Mouse (Mus musculus) midbrain, embryonic 16.5 days (tissue): ENCODE results near the gene Pcp4. TPM values are rescaled to one million over a fixed set of nuclear protein-coding genes. Genes with fewer than 3 reads are reported as not detected.

Source experiments
- ATAC-seq: fragments of 200-750 bp; cut with Nextera tagmentation; 2 replicates; pipeline ENCODE4 v1.8.0; 2017; ENCODE audit warnings: moderate TSS enrichment
- H3K27ac ChIP-seq: fragments of 300-500 bp; sonication (generic); 2 replicates; pipeline ENCODE4 v1.5.1; 2014; ENCODE audit warnings: mild to moderate bottlenecking, low read length, mixed read lengths
- H3K27me3 ChIP-seq: fragments of 300-500 bp; sonication (generic); 2 replicates; pipeline ENCODE4 v1.6.1; 2014; ENCODE audit warnings: low read depth, low read length, mixed read lengths; ENCODE audit not compliant: control insufficient read depth, insufficient read depth
- H3K36me3 ChIP-seq: fragments of 300-500 bp; sonication (generic); 2 replicates; pipeline ENCODE4 v1.6.1; 2014; ENCODE audit warnings: mild to moderate bottlenecking, low read length, moderate library complexity, mixed read lengths; ENCODE audit not compliant: control insufficient read depth, insufficient read depth
- H3K4me1 ChIP-seq: fragments of 300-500 bp; sonication (generic); 2 replicates; pipeline ENCODE4 v1.6.1; 2014; ENCODE audit warnings: mild to moderate bottlenecking, low read length, mixed read lengths; ENCODE audit not compliant: control insufficient read depth, insufficient read depth
- H3K4me2 ChIP-seq: fragments of 300-500 bp; sonication (generic); 2 replicates; pipeline ENCODE4 v1.6.1; 2014; ENCODE audit warnings: mild to moderate bottlenecking, low read length, mixed read lengths
- H3K4me3 ChIP-seq: fragments of 300-500 bp; sonication (generic); 2 replicates; pipeline ENCODE4 v1.5.1; 2014; ENCODE audit warnings: low read depth, mild to moderate bottlenecking, low read length, moderate library complexity, mixed read lengths
- H3K9ac ChIP-seq: fragments of 300-500 bp; sonication (generic); 2 replicates; pipeline ENCODE4 v1.6.1; 2014; ENCODE audit warnings: low read depth, low read length, mixed read lengths
- H3K9me3 ChIP-seq: fragments of 300-500 bp; sonication (generic); replicated peaks from 2 replicates; pipeline ENCODE4 v1.6.1; 2014; ENCODE audit warnings: mild to moderate bottlenecking, low read length, mixed read lengths; ENCODE audit not compliant: control insufficient read depth, poor library complexity, severe bottlenecking
- WGBS: fragments of 180-500 bp; shearing (Covaris S2); extraction: QIAGEN DNeasy Blood & Tissue Kit; methylation state at CpG from one replicate; pipeline ENCODE4 v1.1.7; 2014; 5-methylcytosine and 5-hydroxymethylcytosine counted together
- polyA plus RNA-seq: library from polyadenylated mRNA; unstranded; fragments of >200 nt; fragmentation: Nextera tagmentation; extraction: Ambion mirVana; gene quantifications from 2 replicates; pipeline ENCODE4 v1.2.1, GENCODE M21; 2015

Pcp4 gene
- polyA plus RNA-seq, 1 experiment from 2014 or later = 514 TPM

DNA sequence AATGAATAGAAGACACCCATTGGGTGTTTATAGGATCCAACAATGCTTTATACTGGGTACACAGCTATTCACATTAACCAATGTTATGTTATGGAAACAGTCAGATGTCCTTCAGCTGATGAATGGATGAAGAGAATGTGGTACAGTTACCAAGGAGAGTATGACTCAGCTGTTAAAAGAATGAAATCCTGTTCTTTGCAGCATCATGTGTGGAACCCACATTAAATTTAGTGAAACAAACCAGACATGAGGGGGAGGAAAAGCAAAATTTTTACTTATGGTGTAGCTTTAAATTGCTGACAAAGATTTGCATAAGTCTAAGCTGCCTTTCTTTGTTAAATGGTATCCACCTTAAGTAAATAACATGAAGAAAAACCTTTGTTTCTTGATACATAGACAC is 92.4 kb downstream of the Pcp4 start:
- H3K4me1 ChIP-seq = peaks cover 12% of the 10 kb centered on the region
- H3K27me3 ChIP-seq = no peaks in the 10 kb centered on the region
- H3K27ac ChIP-seq = no peak overlapping the region
- no peaks in the 10 kb centered on the region for H3K36me3 ChIP-seq
- H3K9ac ChIP-seq = no peak overlapping the region
- no peak overlapping the region for H3K4me2 ChIP-seq
- ATAC-seq = no peak
- no peaks in the 10 kb centered on the region for H3K9me3 ChIP-seq
- no peak overlapping the region for H3K4me3 ChIP-seq

GRCm38 (mm10) chr16:96563350-96564257 is 96.2 kb downstream of the Pcp4 start:
- ATAC-seq = peak; percentile 81
- peak overlapping the region; percentile 70 for H3K27ac ChIP-seq
- H3K27me3 ChIP-seq = no peaks in the 10 kb centered on the region
- no peak overlapping the region for H3K9ac ChIP-seq
- peaks cover 12% of the 10 kb centered on the region for H3K4me1 ChIP-seq
- peak overlapping the region; percentile 9; the same call in 1 of the 2 replicates for H3K4me2 ChIP-seq
- H3K4me3 ChIP-seq = no peak overlapping the region
- WGBS = 33% methylated on average over 8 of the region's 8 CpGs
- H3K36me3 ChIP-seq = no peaks in the 10 kb centered on the region
- no peaks in the 10 kb centered on the region for H3K9me3 ChIP-seq

DNA sequence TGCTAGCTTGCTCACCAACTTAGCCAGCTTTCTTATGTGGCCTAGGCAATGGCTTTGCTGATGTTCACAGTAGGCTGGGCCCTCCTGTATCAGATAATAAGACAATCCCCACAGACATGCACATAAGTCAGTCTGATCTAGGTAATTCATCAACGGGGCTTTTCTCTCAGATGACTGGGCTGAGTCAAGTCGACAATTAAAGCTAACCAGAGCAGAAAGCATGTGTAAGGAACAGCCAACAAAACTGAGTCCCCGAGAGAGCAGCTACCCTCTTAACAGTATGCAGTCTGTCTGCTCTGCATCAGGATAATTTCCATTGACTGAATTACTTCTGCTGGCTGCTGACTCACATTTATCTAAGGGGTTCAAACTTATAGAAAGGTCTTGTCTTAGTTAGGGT is 100.0 kb downstream of the Pcp4 start:
- H3K4me1 ChIP-seq = peaks cover 12% of the 10 kb centered on the region
- ATAC-seq = no peak
- H3K27me3 ChIP-seq = no peaks in the 10 kb centered on the region
- H3K4me3 ChIP-seq = no peak overlapping the region
- H3K4me2 ChIP-seq = no peak overlapping the region
- H3K36me3 ChIP-seq = no peaks in the 10 kb centered on the region
- no peak overlapping the region for H3K9ac ChIP-seq
- no peak overlapping the region for H3K27ac ChIP-seq
- WGBS = 59% methylated on average over 3 of the region's 3 CpGs
- no peaks in the 10 kb centered on the region for H3K9me3 ChIP-seq

Other genes starting within 250 kb of the Pcp4 start
- 4.7 and 4.8 TPM in 2 replicates for gene B3galt5, start 231.8 kb upstream of the Pcp4 start, polyA plus RNA-seq
- gene Itgb2l, start 24.0 kb upstream of the Pcp4 start, polyA plus RNA-seq = not detected in 2 replicates